Mouse (Mus musculus) urinary bladder, postnatal 4 days (tissue): ENCODE data around the gene Ccl26.
"Not testable (repeated sequence)": the region's sequence is repeated elsewhere in the genome, so short reads cannot be mapped to it uniquely, and the experiment has no call there.

Experiments
- DNase-seq, 2 experiments: peaks; one replicate each; pipeline ENCODE4 v3.0.0; 2021 to 2022; ENCODE audit warnings: low spot score in 2 of 2

Gene Ccl26

DNA sequence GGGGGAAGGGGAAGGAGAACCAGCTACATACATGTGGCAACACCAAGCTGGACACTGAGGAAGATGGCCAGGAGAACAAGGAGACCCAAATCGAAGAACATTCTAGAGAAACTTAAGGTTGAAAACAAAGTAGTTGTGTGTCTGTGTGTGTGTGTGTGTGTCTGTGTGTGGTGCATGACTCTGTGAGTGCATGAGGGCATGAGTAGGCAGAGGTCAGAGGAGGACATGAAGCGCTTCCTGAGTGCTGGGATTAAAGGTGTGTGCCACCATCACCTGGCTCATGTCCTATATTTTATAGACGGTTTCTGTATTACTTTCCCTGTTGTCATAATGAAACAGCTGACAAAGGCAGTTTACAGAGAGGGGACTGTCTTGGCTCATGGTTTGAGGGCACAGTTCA, at the start of gene Ccl26:
TSS of gene Ccl26 (minus strand) at position 101 of the 400 bp plus-strand sequence.
- DNase-seq, result no peak

DNA sequence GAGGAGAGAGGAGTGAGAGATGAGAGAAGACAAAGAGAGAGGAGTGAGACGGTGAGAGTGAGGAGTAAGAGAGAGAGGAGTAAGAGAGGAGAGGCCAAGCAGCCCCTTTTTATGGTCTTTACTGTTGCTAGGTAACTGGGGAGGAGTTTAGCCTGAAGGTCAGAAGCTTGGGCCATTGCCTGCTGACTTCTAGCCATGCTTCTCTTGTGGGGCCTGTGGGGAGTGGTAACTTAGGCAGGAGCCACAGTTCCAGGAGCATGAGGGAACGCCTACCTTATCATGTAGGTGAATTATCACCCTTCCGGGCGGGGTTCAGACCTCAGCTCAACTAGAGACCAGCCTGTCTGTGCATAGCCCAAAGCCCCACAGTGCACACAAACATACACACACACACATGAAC, 46.4 kb upstream of the Ccl26 start:
- no peak for DNase-seq

DNA sequence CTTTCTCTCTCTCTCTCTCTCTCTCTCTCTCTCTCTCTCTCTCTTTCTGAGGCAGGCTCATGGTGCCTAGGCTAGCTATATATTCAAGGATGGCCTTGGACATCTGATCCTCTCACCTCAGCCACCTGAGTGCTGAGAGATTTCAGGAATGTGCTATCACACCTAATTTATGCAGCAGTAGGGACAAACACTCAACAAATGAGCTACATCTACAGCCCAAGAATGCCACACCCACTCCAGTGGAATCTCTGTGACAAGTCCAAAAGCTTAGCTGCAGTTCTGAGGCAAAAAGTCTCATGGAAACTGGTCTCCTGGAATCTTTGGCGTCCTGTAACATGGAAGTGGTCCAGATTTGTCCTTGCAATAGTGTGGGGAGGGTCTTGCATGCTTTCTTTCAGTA, 44.2 kb upstream of the Ccl26 start:
- no peak for DNase-seq

DNA sequence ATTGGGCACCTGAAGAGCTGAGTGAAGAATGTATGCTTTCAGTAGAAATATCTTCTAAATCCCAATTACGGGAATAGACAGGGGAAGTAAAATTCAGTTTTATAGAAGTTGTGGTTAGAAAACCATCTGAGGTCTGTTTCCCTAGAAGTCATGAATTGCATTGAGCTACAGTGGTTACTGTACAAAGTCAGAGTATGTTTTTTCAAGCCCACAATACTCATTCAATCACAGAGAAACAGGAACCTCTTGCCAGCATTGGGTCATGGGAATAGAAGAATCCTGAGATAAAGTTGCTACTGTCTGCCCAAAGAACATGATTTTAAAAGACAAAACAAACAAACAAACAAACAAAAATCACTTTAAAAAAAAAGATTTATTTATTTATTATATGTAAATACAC, 43.3 kb upstream of the Ccl26 start:
- DNase-seq, result not testable (repeated sequence)

DNA sequence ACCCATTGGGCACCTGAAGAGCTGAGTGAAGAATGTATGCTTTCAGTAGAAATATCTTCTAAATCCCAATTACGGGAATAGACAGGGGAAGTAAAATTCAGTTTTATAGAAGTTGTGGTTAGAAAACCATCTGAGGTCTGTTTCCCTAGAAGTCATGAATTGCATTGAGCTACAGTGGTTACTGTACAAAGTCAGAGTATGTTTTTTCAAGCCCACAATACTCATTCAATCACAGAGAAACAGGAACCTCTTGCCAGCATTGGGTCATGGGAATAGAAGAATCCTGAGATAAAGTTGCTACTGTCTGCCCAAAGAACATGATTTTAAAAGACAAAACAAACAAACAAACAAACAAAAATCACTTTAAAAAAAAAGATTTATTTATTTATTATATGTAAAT, 41.3 kb upstream of the Ccl26 start:
- not testable (repeated sequence) for DNase-seq

DNA sequence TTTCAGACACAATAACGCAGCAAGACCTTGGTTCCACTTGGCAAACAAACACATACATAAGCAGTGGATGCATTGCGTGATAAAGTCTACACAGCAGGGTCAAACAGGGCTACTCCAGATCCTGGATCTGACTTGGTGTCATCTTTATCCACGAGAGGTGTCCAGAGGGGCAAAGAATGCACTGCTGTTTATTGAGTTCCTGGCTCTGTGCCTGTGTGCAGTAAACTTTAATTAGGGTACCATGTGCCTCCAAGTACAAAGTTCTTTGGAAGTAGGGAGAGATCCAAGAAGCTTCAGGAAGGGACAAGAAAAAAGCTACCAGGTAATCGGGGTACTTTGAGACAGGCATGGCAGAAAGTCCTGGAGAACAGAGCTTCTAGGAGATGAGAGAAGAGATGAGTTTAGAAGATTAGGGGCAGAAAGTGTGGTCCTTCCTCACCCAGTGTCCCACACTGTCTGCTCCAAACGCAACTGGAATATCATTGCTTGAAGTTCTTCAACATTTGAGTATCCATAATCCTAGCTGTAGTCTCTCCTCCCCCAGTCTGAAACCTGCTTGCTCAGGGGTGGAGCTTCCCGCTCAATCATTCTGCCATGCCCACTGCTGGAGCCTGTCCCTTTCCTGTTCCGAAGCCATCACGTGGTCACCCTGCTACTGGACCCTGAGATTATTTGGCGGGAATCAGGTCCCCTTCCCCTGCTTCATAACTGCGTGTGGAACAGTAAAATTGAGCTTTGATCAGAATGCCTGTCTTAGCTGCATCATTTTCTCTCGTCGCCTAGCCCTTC, 26.8 kb upstream of the Ccl26 start:
- DNase-seq, result no peak

DNA sequence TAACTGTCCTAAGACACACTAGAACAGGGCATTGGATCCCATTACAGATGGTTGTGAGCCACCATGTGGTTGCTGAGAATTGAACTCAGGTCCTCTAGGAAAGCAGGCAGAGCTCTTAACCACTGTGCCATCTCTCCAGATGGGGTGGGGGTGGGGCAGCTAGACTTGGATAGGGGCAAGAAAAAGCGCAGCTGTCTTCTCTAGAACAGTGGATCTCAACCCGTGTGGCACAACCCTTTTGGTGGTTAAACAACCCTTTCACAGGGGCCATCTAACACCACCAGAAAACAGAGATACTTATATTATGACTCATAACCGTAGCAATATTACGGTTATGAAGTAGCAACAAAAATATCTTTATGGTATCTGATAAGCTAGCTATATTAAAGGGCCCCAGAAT, 24.4 kb upstream of the Ccl26 start:
- DNase-seq, result no peak

DNA sequence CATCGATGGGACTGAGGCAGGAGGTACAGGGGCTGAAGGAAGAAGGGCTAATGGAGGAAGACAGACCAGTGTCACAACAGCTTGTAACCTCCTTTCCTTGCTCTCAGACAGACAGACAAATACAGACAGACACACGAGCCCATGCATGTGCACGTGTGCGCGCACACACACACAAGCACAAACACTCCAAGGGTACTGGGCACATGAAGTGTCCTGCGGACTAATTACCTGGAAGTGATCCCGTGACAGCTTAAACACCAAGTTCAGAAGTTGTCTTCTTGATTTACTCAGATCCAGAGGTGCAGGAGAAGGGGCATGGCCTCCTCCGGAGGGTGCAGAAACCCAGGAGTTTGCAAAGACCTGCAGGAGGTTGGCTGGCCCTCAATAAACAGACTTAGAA, 22.3 kb upstream of the Ccl26 start:
- DNase-seq, result no peak

DNA sequence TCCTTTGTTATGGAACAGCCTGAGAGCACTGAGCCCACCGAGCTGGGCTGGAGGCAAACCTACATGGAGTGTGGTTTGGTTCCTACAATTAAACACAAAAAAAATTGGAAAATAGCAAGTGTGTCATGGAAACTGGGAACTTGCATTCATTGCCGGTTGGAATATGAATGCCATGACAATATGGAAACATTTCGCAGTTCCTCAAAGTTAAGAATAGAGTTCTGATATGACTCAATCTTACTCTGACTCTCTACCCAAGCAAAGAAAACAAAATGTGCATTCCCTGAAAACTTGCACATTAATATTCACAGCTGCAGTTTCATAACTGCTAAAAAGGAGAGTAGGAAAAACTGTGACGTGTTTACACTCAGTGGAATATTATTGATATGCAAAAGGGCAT, 19.0 kb upstream of the Ccl26 start:
- DNase-seq, result no peak

DNA sequence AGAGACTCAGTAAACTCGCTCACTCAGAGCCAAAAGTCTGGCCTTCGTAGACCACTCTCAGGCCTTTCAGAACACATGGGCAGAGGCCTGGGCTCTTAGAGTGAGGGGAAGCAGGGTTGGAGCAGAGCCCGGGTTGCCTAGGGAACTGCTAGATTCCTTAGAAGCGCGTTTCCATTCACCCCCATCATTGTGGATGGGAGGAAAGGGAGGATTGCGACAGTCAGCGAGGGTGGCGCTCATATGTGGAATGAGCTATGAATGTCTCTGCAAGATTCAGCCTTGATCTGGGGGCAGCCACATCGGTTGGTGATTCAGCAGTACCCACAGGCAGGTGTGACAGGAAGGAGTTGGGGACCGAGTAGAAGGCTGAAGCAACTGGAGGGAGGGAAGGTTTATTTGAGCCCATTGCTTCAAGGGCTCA, 16.0 kb upstream of the Ccl26 start:
- DNase-seq, result no peak

DNA sequence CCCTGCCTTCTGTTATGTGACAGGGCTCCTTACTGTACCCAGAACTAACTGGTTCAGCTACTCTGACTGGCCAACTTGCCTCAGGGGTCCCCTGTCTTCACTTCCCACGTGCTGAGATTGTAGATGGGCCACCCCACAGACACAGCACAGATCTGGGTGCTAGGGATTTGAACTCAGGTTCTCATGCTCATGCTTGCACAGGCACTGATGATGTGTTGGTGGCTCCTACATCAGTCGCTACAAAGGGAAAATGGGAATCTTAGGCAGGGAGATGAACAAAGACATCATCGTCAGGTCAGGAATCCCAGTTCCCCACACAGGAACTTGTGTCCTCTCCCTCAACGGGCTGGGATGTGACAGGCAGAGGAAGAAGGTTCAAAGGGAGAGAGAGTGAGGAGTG, 12.7 kb upstream of the Ccl26 start:
- no peak for DNase-seq

DNA sequence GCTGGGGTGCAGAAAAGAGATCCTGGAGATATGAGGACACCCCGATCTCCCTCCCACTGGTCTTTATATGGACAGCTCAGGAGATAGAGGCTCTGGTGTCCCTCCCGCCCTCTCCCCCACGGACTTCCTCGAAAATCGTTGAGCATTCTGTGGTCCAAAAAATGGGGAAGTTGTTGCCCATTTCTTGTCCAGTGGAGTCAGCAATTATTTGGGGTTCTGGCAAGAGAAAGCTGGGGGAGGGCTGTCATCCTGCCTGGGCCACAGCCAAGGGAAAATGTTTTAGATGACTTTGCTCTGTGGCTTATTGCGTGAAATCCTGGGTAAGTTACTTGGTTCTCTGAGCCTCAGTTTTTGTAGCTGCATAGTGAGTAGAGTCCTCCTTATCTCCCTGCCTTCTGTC, 9.6 kb upstream of the Ccl26 start, which contains the start of gene Ccl24:
TSS of gene Ccl24 (minus strand) at position 44 of the 400 bp plus-strand sequence.
- no peak for DNase-seq

DNA sequence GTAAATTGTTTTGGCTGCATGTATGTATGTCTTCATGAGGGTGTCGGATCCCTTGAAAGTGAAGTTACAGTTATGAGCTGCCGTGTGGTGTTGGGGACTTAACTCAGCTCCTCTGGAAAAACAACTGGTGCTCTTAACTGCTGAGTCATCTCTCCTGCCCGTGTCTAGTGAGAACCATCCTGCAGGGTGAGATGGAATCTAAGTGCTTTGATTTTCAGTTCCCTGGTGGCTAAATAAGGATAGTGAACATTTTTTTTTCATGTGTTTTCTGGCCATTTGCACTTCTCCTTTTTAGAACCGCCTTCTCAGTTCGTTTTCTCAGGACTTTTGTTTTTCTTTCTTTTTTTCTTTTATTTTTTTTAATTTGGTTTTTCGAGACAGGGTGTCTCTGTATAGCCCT, 5.3 kb upstream of the Ccl26 start:
- DNase-seq, result no peak

DNA sequence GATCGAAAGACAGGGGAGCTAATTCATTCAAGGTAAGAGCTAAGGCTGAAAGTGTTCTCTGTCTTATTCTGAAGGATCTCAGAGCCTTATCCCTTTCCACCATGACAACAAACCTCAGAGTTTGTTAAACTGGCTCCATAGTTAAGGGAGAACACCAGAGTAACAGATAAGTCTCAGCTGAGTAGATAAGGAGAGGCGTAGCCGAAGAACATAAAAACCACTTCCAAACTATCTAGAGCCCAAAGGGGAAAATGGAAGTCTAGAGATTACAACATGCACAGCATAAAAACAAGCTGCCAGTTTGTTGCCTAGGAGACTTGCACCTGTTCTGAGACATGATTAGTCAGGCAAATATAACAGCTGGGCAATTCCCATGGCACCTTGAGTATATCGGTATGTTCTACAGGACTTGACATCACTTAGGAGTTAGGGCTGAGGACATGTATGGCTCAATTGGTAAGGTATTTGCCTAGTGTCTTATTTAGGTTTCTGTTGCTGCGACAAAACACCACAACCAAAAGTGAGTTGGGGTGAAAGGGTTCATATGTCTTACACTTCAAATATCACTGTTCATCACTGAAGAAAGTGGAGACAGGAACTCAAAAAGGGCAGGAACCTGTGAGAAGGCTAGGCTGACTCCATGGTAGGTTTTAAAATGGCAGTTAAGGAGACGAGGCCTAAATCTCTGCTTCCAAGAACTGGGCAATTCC, 4.3 kb upstream of the Ccl26 start:
- DNase-seq, result no peak

DNA sequence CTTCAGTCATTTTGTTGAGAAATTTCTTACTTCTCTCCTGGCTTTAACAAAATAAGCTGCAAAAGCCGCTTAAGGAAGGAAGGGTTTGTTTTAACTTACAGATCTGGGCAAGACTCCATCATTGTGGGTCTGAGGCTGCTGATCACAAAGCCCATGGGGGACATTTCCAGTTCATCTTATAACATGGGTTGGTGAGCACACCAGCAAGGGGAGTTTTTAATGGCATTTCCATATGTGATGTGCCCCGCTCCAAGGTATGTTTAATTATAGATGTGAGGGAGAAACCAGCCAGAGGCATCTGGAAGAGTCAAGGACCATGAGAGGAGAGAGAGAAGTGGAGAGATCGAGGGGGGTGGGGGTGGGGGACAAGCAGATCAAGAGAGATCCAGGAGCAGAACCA, 5.7 kb downstream of the Ccl26 start:
- no peak for DNase-seq

DNA sequence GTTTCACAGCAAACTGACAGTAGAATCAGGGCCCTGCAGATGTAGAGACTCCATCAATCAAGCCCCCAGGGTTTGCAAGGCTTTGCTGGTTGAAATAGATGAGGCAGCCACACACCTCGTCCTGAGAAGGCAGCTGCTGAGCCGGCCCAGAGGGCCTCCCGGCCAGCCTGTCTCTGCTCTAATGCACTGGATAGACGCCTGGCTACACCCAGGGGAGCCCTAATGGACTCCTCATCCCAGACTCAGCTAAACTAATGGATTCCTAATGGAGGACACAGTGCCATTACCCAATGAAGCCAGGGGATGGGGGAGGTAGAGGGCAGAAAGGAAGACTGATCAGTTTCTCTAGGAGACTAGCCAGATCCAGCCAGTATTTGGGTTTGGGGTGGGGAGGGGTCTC, 6.3 kb downstream of the Ccl26 start:
- peak in 1 of 2 experiments; percentile 29 for DNase-seq

DNA sequence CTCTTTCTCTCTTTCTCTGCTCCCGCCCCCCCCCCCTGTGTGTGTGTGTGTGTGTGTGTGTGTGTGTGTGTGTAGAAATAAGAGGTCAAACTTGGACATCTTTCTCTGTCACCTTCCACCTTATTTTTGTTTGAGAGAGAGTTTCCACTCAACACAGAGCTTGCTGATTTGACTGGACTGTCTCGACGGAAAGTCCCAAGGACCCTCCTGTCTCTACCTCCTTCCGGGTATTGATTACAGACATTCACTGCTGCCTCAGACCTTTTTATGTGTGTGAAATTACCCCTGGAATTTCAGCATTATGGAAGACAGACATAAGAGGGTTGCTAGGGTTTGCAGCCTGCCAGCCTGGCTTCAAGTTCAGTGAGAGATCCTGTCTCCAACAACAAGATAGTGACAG, 7.1 kb downstream of the Ccl26 start:
- no peak for DNase-seq

DNA sequence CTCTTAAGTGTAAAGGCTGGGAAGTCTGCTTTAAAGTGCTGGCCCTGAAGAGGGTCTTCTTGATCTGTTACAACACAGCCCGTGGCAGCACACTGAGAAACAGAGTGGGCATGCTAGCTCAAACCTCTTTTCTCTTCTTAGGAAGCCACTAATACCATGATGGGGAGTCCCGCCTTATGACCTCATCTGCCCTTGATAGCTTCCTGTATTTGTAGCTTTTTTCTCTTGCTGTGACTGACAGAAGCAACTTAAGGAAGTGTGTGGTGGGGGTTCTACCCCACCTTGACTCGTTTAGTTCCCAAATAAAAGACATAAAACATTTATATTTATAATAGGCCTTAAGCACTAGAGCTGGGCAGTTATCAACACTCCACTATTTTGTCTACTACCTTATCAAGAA, 11.8 kb downstream of the Ccl26 start:
- no peak for DNase-seq

DNA sequence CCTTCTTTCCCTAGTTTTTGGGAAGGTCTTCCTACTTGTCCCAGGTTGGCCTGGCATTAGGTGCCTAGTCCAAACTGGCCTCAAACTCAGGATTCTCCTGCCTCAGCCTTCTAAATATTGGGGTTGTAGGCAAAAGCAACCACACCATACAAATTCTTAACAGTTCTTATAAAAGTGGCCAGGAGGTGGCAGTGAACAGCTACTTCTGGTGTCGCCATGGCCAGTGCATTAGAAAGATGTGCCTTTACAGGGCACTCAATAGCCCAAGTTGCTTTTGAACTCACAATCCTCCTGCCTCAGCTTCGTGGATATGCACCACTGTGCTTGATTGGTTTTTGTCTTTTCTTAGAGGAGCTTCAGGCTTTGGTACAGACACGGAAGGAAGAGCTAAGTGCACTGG, 12.5 kb downstream of the Ccl26 start:
- DNase-seq, result no peak

DNA sequence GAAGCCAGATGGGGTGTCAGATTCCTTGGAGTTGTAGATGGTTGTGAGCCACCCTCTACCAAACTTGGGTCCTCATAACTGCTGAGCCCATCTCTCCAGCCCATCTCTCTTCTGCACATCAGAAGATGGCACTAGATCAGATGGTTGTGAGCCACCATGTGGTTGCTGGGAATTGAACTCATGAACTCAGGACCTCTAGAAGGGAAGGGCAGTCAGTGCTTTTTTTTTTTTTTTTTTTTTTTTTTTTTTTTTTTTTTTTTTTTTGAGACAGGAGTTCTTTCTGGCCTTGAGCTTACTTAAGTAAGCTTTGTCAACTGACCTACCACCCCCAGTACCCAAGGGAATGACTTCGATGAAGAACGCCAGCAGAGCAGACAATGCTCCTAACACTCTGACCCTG, 15.4 kb downstream of the Ccl26 start:
- DNase-seq, result no peak

DNA sequence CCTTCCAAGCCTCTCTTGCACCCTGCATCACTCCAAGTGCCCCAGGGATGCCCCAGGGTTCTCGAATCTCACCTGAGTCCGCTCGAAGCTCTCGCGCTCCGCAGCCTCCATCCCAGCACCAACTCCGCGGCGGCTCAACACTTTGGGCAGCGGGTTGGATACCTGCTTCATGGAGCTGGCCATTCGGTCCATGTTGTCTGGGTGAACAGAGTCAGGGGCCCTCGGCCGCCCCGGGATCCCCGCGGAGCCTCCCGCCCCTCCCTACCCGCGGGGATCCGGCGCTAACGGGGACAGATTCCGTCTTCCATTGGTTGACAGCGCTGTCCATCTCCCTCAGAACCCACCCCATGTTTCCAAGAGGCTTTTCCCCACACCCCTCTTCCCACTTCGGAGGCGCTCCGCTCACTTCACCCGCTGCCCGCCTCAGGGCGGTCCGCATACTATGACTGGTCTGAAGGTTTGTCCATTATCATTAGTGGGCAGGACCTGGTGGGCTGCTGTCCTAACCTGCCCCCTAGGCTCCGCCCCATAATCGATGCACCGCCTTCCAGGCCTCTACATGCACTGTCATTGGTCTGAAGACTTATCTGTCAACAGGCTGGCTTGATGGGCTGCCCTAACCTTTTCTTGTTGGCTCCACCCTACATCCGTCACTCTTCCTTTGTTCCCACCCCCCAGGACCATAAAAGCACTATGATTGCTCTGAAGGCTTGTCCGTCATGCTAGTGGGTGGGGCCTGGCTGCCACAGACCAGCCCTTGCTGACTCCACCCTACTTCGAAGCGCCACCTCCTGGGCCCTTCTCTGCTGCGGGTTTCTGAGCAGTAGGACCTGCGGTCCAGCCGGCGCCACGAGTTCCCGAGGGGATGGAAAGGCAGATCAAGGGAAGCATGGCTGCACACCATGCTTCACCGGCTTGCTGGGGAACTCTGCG, 18.2 kb downstream of the Ccl26 start, which contains the start of gene Hip1:
TSS of gene Hip1 (minus strand) at position 256 of the 933 bp plus-strand sequence.
- DNase-seq, result peak; percentile 94 to 99

DNA sequence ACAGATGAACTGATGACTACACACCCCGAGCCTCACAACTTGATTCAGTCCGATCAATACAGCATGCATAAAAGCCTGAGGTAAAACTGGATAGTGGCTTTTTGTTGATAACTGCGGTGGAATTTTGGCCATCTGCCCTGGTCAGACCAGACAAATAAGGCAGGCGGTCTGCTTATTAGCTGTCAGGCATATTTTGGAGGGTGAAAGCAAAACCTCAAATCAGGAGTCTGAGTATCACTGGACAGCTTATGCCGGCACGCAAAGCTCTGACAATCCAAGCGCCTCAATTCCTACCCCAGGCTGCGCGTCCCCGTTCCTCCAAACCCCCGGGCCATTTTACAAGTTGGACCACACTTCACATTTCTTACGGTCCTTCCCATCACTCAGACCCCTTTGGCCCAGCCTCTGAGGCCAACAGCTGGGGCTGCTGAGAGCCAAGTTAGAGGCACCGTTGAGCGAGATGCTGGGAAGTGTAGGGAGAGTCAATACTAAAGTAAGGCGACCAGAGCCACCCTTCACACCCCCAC, 19.3 kb downstream of the Ccl26 start:
- peak in 1 of 2 experiments; percentile 26 for DNase-seq
